Mouse (Mus musculus): ENCODE data around the gene Abhd4. TPM values are rescaled to one million over a fixed set of nuclear protein-coding genes. Genes with fewer than 3 reads are reported as not detected.

Gene Abhd4
- polyA plus RNA-seq, 1 experiment: 23.6 TPM

DNA sequence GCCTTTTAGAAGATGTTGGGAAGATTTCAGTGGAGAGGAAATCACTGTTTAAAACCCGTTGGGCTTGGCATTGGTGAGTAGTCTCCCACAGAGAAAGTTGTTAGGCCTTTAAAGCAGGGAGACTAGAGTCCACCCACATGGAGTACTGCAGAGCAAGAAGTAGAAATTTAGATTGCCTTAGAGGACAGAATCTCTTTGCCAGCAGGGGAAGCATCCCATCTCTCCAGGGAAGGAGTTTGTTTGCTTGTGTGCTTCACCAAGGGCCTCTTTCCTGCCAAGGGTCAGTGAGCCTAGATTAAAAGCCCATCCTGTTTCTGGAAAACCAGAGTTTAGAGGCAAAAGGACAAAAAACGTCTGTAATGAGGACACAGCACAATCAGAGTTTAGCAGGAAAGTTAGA, 39.5 kb upstream of the Abhd4 start:
- no peaks in the 10 kb centered on the region for H3K27me3 ChIP-seq (ENCODE audit: control insufficient read depth, insufficient read depth, low read length)
- H3K4me3 ChIP-seq (ENCODE audit: control insufficient read depth, insufficient read depth, low read length): peak overlapping the region; percentile 14; the same call in 1 of the 2 replicates
- no peak for DNase-seq
- H3K27ac ChIP-seq (ENCODE audit: control insufficient read depth, insufficient read depth, low read length): peak overlapping the region; percentile 89
- H3K4me1 ChIP-seq (replicated peaks; ENCODE audit: control insufficient read depth, insufficient read depth, low read length): peaks cover 57% of the 10 kb centered on the region
- TF ChIP-seq CTCF (IDR thresholded peaks at IDR 0.05; ENCODE audit: borderline replicate concordance, control insufficient read depth, extremely low read depth, insufficient read depth, low read length, poor library complexity) (no peak), POLR2A (IDR thresholded peaks at IDR 0.05; ENCODE audit: control insufficient read depth, extremely low read depth, insufficient read depth, low read length, poor library complexity) (no peak)
- 71% methylated on average over 2 of the region's 2 CpGs for WGBS
- H3K36me3 ChIP-seq (ENCODE audit: control insufficient read depth, insufficient read depth, low read length): peaks cover 96% of the 10 kb centered on the region

DNA sequence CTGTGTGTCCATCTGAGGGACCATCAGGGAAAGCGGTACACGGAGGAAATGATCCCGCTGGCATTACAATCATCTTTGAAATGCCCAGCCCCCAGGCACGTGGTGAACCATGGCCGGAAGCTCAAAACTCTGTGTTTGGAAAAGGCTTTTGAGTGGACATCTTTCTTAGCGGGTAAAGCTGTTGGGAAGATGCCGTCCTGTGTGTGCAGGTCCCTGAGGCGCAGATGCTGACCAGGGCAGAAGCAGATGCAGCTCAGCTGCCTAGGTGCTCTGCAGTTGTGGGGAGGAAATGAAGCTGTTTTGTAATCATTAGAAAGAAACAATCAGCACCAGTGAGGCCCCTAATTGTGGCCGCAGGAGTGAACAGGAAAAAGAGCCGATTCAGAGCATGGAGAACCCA, 39.1 kb upstream of the Abhd4 start:
- DNase-seq: no peak
- Histone ChIP-seq H3K4me3 (ENCODE audit: control insufficient read depth, insufficient read depth, low read length) (peak overlapping the region; percentile 14; the same call in 1 of the 2 replicates), H3K4me1 (replicated peaks; ENCODE audit: control insufficient read depth, insufficient read depth, low read length) (peaks cover 58% of the 10 kb centered on the region), H3K36me3 (ENCODE audit: control insufficient read depth, insufficient read depth, low read length) (peaks cover 100% of the 10 kb centered on the region), H3K27me3 (ENCODE audit: control insufficient read depth, insufficient read depth, low read length) (no peaks in the 10 kb centered on the region), H3K27ac (ENCODE audit: control insufficient read depth, insufficient read depth, low read length) (peak overlapping the region; percentile 89)
- WGBS: 87% methylated on average over 10 of the region's 10 CpGs
- TF ChIP-seq POLR2A (IDR thresholded peaks at IDR 0.05; ENCODE audit: control insufficient read depth, extremely low read depth, insufficient read depth, low read length, poor library complexity) (no peak), CTCF (IDR thresholded peaks at IDR 0.05; ENCODE audit: borderline replicate concordance, control insufficient read depth, extremely low read depth, insufficient read depth, low read length, poor library complexity) (no peak)

DNA sequence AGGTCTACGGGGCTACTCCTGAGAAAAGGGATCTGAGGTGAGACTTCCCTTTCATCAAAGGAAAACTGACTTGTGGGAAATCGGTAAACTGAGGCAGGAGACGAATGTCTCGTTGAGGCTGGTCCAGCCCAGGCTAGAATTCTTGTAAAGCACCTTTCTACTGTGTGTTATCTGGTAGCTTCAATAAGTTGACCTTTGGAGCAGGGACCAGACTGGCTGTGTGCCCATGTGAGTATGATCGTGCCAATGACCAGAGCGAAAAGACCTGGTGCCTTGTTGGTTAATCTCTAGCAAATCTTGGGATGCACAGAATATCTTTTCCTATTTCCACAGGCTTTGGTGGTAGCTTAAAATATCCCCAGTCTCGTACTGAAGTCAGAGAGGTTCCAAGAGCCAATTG, 37.9 kb upstream of the Abhd4 start:
- Histone ChIP-seq H3K36me3 (ENCODE audit: control insufficient read depth, insufficient read depth, low read length) (peaks cover 100% of the 10 kb centered on the region), H3K4me1 (replicated peaks; ENCODE audit: control insufficient read depth, insufficient read depth, low read length) (peaks cover 63% of the 10 kb centered on the region), H3K4me3 (ENCODE audit: control insufficient read depth, insufficient read depth, low read length) (no peak overlapping the region), H3K27ac (ENCODE audit: control insufficient read depth, insufficient read depth, low read length) (peak overlapping the region; percentile 67), H3K27me3 (ENCODE audit: control insufficient read depth, insufficient read depth, low read length) (no peaks in the 10 kb centered on the region)
- TF ChIP-seq POLR2A (IDR thresholded peaks at IDR 0.05; ENCODE audit: control insufficient read depth, extremely low read depth, insufficient read depth, low read length, poor library complexity) (no peak), CTCF (IDR thresholded peaks at IDR 0.05; ENCODE audit: borderline replicate concordance, control insufficient read depth, extremely low read depth, insufficient read depth, low read length, poor library complexity) (no peak)
- no peak for DNase-seq
- WGBS: 87% methylated on average over 7 of the region's 7 CpGs

DNA sequence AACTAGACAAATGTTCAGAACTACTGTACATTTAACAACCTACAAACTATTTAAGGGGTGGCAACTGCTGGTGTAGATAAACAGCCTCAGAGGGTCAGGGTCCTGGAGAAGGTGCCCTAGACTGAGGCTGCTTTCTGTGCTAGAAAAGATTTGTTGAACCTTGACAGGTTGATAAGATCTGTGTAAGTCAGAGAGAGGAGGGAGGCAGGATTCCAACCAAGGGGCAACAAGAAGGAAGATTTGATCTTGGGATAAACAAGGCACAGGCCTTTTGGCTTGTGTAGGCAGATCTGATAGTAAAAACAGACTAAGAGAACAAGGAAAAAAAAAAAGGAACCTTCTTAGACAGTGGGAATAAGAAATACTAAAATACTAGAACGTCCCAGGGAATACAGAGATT, 35.8 kb upstream of the Abhd4 start:
- DNase-seq: no peak
- Histone ChIP-seq H3K27ac (ENCODE audit: control insufficient read depth, insufficient read depth, low read length) (peak overlapping the region; percentile 90), H3K36me3 (ENCODE audit: control insufficient read depth, insufficient read depth, low read length) (peaks cover 100% of the 10 kb centered on the region), H3K4me3 (ENCODE audit: control insufficient read depth, insufficient read depth, low read length) (no peak overlapping the region; the same call in 1 of the 2 replicates), H3K4me1 (replicated peaks; ENCODE audit: control insufficient read depth, insufficient read depth, low read length) (peaks cover 66% of the 10 kb centered on the region), H3K27me3 (ENCODE audit: control insufficient read depth, insufficient read depth, low read length) (no peaks in the 10 kb centered on the region)
- 92% methylated on average over 1 of the region's 1 CpGs for WGBS
- no peak for TF ChIP-seq CTCF (IDR thresholded peaks at IDR 0.05; ENCODE audit: borderline replicate concordance, control insufficient read depth, extremely low read depth, insufficient read depth, low read length, poor library complexity)
- TF ChIP-seq POLR2A (IDR thresholded peaks at IDR 0.05; ENCODE audit: control insufficient read depth, extremely low read depth, insufficient read depth, low read length, poor library complexity): no peak

DNA sequence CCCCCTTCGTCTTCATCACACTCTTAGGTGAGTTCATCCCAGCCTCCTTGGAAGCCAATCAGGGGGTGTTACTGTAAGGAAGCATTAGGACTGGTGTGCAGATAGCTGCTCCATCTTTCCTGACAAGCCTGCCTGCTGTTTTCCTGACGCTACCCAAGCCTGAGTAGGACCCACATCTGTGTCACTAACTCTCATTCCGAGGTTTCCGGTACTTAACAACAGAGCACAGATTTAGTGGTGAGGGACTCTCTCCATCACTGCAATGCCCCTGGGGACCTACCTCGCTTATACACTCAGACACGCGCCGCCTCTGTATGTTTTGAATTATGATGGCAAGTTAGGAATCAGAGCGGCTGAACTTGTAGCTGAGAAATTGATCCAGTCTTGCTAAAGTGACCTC, 35.3 kb upstream of the Abhd4 start:
- peak overlapping the region; percentile 90 for H3K27ac ChIP-seq (ENCODE audit: control insufficient read depth, insufficient read depth, low read length)
- H3K4me1 ChIP-seq (replicated peaks; ENCODE audit: control insufficient read depth, insufficient read depth, low read length): peaks cover 68% of the 10 kb centered on the region
- DNase-seq: no peak
- peaks cover 100% of the 10 kb centered on the region for H3K36me3 ChIP-seq (ENCODE audit: control insufficient read depth, insufficient read depth, low read length)
- 89% methylated on average over 9 of the region's 9 CpGs for WGBS
- TF ChIP-seq POLR2A (IDR thresholded peaks at IDR 0.05; ENCODE audit: control insufficient read depth, extremely low read depth, insufficient read depth, low read length, poor library complexity) (no peak), CTCF (IDR thresholded peaks at IDR 0.05; ENCODE audit: borderline replicate concordance, control insufficient read depth, extremely low read depth, insufficient read depth, low read length, poor library complexity) (no peak)
- H3K27me3 ChIP-seq (ENCODE audit: control insufficient read depth, insufficient read depth, low read length): no peaks in the 10 kb centered on the region
- H3K4me3 ChIP-seq (ENCODE audit: control insufficient read depth, insufficient read depth, low read length): peak overlapping the region; percentile 23

DNA sequence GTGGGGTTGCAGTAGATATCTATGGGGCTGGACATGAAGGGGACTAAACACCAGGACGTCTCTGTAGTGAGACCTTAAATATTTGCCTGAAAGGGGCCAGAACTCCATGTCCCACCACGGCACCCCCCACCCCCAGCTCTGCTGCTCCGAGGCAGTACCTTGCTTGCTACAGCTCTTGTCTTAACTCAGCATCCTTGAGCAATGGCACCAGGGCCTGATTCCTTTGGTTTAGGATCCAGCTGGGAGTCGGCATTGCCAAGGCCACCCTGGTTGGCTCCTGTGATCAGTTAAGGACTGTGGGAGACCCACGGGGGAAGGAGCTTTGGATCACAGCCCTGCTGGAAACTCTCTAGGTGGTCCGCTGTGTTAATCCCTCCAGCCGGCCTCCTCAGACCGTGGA, 34.7 kb upstream of the Abhd4 start:
- TF ChIP-seq CTCF (IDR thresholded peaks at IDR 0.05; ENCODE audit: borderline replicate concordance, control insufficient read depth, extremely low read depth, insufficient read depth, low read length, poor library complexity): no peak
- no peak for TF ChIP-seq POLR2A (IDR thresholded peaks at IDR 0.05; ENCODE audit: control insufficient read depth, extremely low read depth, insufficient read depth, low read length, poor library complexity)
- 92% methylated on average over 8 of the region's 8 CpGs for WGBS
- H3K4me3 ChIP-seq (ENCODE audit: control insufficient read depth, insufficient read depth, low read length): peak overlapping the region; percentile 43
- peaks cover 100% of the 10 kb centered on the region for H3K36me3 ChIP-seq (ENCODE audit: control insufficient read depth, insufficient read depth, low read length)
- H3K27ac ChIP-seq (ENCODE audit: control insufficient read depth, insufficient read depth, low read length): peak overlapping the region; percentile 90
- no peaks in the 10 kb centered on the region for H3K27me3 ChIP-seq (ENCODE audit: control insufficient read depth, insufficient read depth, low read length)
- DNase-seq: no peak
- H3K4me1 ChIP-seq (replicated peaks; ENCODE audit: control insufficient read depth, insufficient read depth, low read length): peaks cover 70% of the 10 kb centered on the region

DNA sequence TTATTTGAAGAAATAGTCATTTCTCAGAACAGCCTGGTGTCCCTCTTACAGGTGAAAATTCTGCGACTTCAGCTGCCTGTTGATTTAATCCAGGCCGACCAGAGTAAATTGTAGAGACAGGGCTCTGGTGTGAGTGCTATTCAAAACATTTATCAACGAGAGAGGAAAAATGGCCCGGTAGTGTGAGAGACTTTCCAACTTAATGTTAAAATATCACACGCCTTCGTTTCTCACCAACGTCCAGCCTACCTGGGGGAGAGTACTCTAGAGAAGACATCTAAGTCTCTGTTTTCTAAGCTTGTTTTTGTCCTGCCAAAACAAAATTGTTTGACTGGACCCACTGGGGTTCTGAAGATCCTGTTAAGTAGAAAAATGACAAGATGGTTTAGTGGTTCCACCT, 34.1 kb upstream of the Abhd4 start:
- TF ChIP-seq CTCF (IDR thresholded peaks at IDR 0.05; ENCODE audit: borderline replicate concordance, control insufficient read depth, extremely low read depth, insufficient read depth, low read length, poor library complexity): no peak
- TF ChIP-seq POLR2A (IDR thresholded peaks at IDR 0.05; ENCODE audit: control insufficient read depth, extremely low read depth, insufficient read depth, low read length, poor library complexity): no peak
- Histone ChIP-seq H3K4me3 (ENCODE audit: control insufficient read depth, insufficient read depth, low read length) (0 out of 2 replicates have a peak overlapping the region, but pooled peaks have one; percentile 7), H3K27me3 (ENCODE audit: control insufficient read depth, insufficient read depth, low read length) (no peaks in the 10 kb centered on the region), H3K36me3 (ENCODE audit: control insufficient read depth, insufficient read depth, low read length) (peaks cover 100% of the 10 kb centered on the region), H3K4me1 (replicated peaks; ENCODE audit: control insufficient read depth, insufficient read depth, low read length) (peaks cover 71% of the 10 kb centered on the region), H3K27ac (ENCODE audit: control insufficient read depth, insufficient read depth, low read length) (peak overlapping the region; percentile 90)
- WGBS: 92% methylated on average over 7 of the region's 7 CpGs
- no peak for DNase-seq

All from thymus, adult 2 months (tissue).